Mouse (Mus musculus) C2C12 (cell line): Measurements from ENCODE around the gene Ctnna2.

ENCODE experiments used
- CTCF ChIP-seq: IDR thresholded peaks from one replicate; pipeline ENCODE4 v1.5.1; 2011; ENCODE audit not compliant: control insufficient read depth, insufficient read depth, insufficient read length
- MAX ChIP-seq: IDR thresholded peaks from one replicate; pipeline ENCODE4 v1.6.1; 2011; ENCODE audit warnings: mild to moderate bottlenecking, control low read depth

DNA sequence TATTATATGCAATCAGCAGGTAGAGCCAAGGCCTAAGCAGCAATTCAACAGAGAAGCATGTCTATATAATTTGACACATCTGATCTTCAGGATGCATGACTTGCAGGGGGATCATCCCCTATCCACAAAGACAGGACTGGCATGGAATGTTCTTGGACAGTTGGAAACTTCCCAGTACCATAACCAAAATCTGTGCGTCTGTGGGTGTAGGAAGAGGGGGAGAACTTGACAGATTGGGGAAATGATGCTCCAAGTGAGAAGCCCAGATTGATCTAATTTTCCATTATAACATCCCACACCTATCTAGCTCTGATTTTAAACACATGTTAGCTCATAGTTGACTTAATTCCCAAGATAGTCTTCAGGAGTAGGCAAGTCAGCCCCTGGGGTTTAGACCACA is 968.5 kb downstream of the Ctnna2 start:
- TF ChIP-seq CTCF = no peak
- TF ChIP-seq MAX = no peak
